Mouse (Mus musculus) embryonic fibroblast, embryonic 13.5 days (primary cell): ENCODE measurements around the gene Fkbp9. TPM values are rescaled to one million over a fixed set of nuclear protein-coding genes. Genes with fewer than 3 reads are reported as not detected.
"Not testable (repeated sequence)": the region's sequence is repeated elsewhere in the genome, so short reads cannot be mapped to it uniquely, and the experiment has no call there.

Experiments
- H3K27ac ChIP-seq: 2 replicates; pipeline ENCODE4 v1.5.1; 2012; ENCODE audit warnings: low read length, control low read depth, inconsistent platforms; ENCODE audit not compliant: insufficient read depth
- H3K4me1 ChIP-seq: 2 replicates; pipeline ENCODE4 v1.6.1; 2011; ENCODE audit warnings: low read length; ENCODE audit not compliant: control insufficient read depth, insufficient read depth
- H3K4me3 ChIP-seq: 2 replicates; pipeline ENCODE4 v1.5.1; 2011; ENCODE audit warnings: mild to moderate bottlenecking, control low read depth, low read length; ENCODE audit not compliant: insufficient read depth
- CTCF ChIP-seq: IDR thresholded peaks from 2 replicates; pipeline ENCODE4 v1.5.1; 2011; ENCODE audit warnings: mild to moderate bottlenecking, control low read depth, low read length, moderate library complexity, borderline replicate concordance; ENCODE audit not compliant: insufficient read depth
- POLR2A ChIP-seq: IDR thresholded peaks from 2 replicates; pipeline ENCODE4 v1.6.1; 2011; ENCODE audit warnings: low read depth, mild to moderate bottlenecking, control low read depth, low read length, moderate library complexity
- polyA plus RNA-seq: library from polyadenylated mRNA; stranded (reverse); fragments of >200 nt; gene quantifications from 2 replicates; pipeline ENCODE4 v1.2.4, GENCODE M21; 2011; ENCODE audit warnings: low read depth; ENCODE audit not compliant: missing spikeins, insufficient read length

Gene Fkbp9
- polyA plus RNA-seq, 1 experiment = 352 TPM

DNA sequence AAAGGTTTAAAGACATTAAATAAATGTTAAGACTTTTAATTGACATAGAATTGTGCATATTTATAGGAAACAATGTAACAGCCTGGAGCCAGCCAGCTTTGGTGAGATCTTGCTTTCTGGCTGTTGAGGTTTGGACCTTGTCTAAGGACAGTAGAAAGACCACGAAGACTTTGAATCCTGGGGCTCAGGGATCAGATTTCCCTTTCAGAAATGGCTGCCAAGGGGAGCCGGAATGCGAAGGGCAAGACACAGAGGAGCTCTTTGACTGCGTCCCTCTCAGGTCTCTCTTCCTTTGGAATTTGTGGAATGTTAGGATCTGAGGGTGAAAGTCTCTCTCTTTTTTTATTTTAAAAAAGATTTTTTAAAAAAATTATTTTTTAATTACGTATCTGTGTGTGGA, 2.9 kb downstream of the Fkbp9 start:
- no peak for TF ChIP-seq POLR2A
- no peak for TF ChIP-seq CTCF
- Histone ChIP-seq H3K4me1 (peaks cover 9% of the 10 kb centered on the region), H3K27ac (no peak overlapping the region), H3K4me3 (no peak overlapping the region)

DNA sequence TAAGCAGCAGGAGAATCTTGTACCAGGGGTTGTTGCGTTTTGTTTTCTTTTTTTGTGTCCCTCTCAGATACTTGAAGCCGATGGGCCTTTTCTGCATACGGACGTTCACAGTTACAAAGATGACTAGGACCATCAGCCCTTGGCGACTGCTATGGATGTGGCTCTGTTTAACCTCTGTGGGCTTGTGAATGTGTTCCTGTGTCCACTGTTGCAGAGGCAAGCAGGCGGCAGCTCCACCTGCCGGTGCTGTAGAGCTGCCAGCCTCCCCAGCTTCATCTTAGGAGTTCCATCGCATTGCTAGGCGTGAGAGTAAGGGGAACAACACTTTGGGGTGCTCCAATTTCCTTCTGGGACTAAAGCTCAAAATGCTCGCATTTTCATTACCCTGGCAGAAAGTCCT, 3.7 kb downstream of the Fkbp9 start:
- TF ChIP-seq CTCF = no peak
- TF ChIP-seq POLR2A = no peak
- no peak overlapping the region for H3K4me3 ChIP-seq

GRCm38 (mm10) chr6:56837166-56837565, 5.3 kb downstream of the Fkbp9 start:
- peak overlapping the region; percentile 27; the same call in 1 of the 2 replicates for H3K27ac ChIP-seq
- H3K4me1 ChIP-seq = peaks cover 9% of the 10 kb centered on the region
- H3K4me3 ChIP-seq = no peak overlapping the region
- TF ChIP-seq CTCF (no peak), POLR2A (no peak)

More for the DNA sequence above, 3.7 kb downstream of the Fkbp9 start:
- Histone ChIP-seq H3K4me1 (peaks cover 9% of the 10 kb centered on the region), H3K27ac (no peak overlapping the region)

- Histone ChIP-seq H3K27ac (peak overlapping the region; percentile 27; the same call in 1 of the 2 replicates), H3K4me1 (peaks cover 9% of the 10 kb centered on the region), H3K4me3 (no peak overlapping the region)
- TF ChIP-seq CTCF (no peak), POLR2A (no peak)
These were observed 5.8 kb downstream of the Fkbp9 start for GRCm38 (mm10) chr6:56837621-56838020.

DNA sequence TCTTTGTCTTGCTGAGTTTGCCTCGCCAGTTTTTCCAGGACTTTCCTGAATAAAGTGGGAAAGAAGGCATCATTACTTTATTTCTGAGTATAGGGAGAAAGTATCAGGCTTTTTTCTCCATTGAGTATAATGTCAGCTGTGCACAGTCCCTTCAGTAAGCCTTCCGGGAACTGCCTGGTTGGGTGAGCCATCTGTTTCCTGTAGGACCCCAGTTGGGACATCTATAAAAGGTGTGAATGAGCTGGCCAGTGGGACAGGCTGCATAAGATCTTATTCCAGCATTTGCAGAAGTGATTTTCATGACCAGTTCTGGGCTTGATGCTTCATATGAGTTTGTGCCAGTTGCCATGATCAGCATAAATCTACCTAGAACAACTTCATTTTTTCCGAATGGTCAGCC, 11.4 kb downstream of the Fkbp9 start:
- no peak overlapping the region for H3K4me3 ChIP-seq
- H3K27ac ChIP-seq = no peak overlapping the region
- H3K4me1 ChIP-seq = no peaks in the 10 kb centered on the region; the same call in none of the 2 replicates
- no peak for TF ChIP-seq POLR2A
- TF ChIP-seq CTCF = no peak

DNA sequence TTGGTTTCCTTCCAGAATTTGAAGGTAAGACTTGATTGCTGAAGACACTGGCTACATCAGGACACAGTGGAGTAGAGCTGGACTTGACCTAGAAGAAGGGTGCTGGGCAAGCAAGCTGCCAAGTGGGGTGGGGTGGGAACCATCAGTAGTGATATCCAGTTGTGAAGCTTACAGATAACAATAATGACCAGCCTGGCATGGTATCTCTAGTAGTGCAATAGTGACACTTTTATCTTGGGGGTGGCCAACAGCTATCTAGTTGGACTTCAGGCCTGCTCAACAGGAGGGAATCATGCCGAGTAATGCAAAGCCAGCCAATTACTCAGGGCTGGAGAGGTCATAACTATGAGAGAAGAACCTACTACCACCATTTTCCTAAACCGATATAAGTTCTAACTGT, 12.5 kb downstream of the Fkbp9 start:
- Histone ChIP-seq H3K27ac (no peak overlapping the region), H3K4me1 (peaks cover 5% of the 10 kb centered on the region), H3K4me3 (no peak overlapping the region)
- no peak for TF ChIP-seq CTCF
- TF ChIP-seq POLR2A = no peak

- Histone ChIP-seq H3K4me1 (peaks cover 7% of the 10 kb centered on the region), H3K27ac (peak overlapping the region; percentile 61; the same call in 1 of the 2 replicates), H3K4me3 (no peak overlapping the region)
- TF ChIP-seq POLR2A (no peak), CTCF (no peak)
These were observed 17.1 kb downstream of the Fkbp9 start for GRCm38 (mm10) chr6:56848974-56849373.

DNA sequence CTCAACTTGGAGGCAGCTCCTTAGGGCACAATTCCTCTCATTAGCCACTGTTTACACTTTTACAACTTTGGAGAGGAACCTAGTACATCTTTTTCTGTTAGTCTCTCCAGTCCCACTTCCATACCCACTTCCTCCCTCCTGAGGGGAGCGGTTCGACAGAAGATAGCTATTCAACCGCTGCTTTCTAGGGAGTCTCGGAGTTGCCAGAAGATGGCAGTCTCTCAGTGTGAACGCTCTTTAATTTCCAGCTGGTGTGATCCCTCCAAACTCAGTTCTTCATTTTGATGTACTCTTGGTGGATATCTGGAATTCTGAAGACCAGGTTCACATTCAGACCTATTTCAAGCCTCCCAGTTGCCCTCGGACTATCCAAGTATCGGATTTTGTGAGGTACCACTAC, 18.5 kb downstream of the Fkbp9 start:
- Histone ChIP-seq H3K4me3 (no peak overlapping the region), H3K27ac (no peak overlapping the region), H3K4me1 (peaks cover 7% of the 10 kb centered on the region)
- TF ChIP-seq CTCF = no peak

- Histone ChIP-seq H3K27ac (no peak overlapping the region), H3K4me1 (no peaks in the 10 kb centered on the region), H3K4me3 (no peak overlapping the region)
- TF ChIP-seq POLR2A = no peak
These were observed 22.9 kb downstream of the Fkbp9 start for GRCm38 (mm10) chr6:56854803-56855202.

DNA sequence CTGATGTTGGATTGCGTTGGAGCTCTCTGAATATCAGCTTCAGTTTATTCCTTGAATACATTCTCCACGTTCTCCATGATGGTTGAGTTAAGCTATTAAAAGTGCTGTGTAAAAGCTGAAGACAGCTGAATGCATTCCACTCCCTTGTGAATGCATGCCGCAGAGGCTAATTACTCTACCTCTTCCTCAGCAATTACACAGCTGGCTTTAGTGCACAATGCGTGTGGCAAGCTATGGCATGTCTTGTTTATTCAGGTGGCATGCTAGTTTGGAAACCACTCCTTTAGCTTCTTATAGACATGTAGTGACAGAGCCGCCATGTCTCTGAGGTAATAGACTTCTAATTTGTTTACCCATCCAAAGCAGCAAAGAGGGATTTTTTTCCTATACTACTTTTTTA, 24.9 kb downstream of the Fkbp9 start:
- H3K27ac ChIP-seq = no peak overlapping the region
- TF ChIP-seq CTCF (no peak), POLR2A (no peak)

DNA sequence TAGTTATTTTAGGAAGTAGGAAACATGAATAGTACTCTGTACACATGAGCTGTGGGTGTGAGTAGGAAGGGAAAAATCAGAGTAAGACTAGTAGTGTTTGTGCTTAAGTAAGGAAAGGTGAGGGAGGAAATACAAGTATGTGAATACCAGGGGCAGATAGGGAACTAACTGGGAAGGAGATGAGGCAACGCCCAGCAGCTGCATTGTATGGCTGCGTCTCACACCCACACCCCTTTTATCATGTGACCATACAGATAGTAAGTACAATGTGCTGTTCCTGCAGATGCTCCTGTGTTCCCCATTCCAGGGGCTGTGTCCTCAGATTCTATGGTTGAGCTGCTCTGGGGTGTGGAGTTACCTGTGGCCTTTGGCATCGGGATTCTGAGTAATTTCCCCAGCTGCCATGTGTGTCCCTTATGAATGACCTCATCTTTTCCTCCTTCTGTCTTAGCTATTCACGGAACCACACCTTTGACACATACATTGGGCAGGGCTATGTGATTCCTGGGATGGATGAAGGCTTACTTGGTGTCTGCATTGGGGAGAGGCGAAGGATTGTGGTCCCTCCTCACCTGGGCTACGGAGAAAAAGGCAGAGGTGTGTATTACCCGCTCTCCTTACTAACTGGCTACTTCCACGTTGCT, 28.5 kb downstream of the Fkbp9 start:
- Histone ChIP-seq H3K4me1 (no peaks in the 10 kb centered on the region), H3K4me3 (no peak overlapping the region), H3K27ac (no peak overlapping the region)
- no peak for TF ChIP-seq CTCF
- no peak for TF ChIP-seq POLR2A

More for the DNA sequence above, 24.9 kb downstream of the Fkbp9 start:
- no peaks in the 10 kb centered on the region for H3K4me1 ChIP-seq
- no peak overlapping the region for H3K4me3 ChIP-seq

DNA sequence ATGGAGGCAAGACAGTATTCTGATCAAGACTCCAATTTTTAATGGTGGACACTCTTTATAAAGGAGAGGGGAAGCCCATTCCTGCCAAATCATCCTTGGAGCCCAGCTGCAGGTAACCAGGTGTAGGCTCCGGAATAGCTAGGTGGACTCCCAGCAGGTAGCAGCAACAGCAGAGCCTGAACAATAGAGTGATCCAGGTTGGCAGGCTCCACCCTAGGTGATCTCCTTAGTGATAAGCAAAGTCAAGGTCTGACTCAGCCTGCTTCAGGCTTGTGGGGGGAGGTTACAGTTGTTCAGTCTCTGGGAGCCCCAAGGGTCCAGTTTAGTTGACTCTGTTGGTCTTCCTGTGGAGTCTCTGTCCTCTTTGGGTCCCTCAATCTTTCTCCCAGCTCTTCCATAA, 35.0 kb downstream of the Fkbp9 start:
- H3K27ac ChIP-seq, H3K4me1 ChIP-seq, H3K4me3 ChIP-seq: not testable (repeated sequence)
